ENCODE assay signal across 15 mouse cellular contexts in genomic region chr1:192347327-192347726, GRCm38 (mm10).
DNase-seq lines count a peak whose midpoint lies in the region.
"Had no signal": no experiment of that assay in that cellular context is flagged by ENCODE, and none has a peak within 500 bp of the region (broad histone marks: within the 10 kb centered on the region; RNA-seq: fewer than 3 reads in every experiment).

No protein-coding gene starts in this region.

- peak; percentile 3 for DNase-seq in kidney, adult 11 months
- no peak for DNase-seq in kidney, postnatal 10 days
- DNase-seq in left cerebral cortex, postnatal 4 days = peak; percentile 29
- DNase-seq in left cerebral cortex, postnatal 25 days (ENCODE audit: low spot score in 2 of 2) = no peak
- DNase-seq in cerebellum, postnatal 14 days = peak; percentile 44 to 46
- DNase-seq in ovary, postnatal 10 days (ENCODE audit: low spot score) = no peak
- DNase-seq in B cell, adult 2 months = no peak
- DNase-seq: gastrocnemius, adult 2 months; heart, adult 11 months; heart, postnatal 36 days; lung, adult 2 months; lung, postnatal 36 days; right cerebral cortex, postnatal 14 days; spleen, adult 18-20 months; thymus, postnatal 4 days had no signal

- intact Hi-C loops in left cerebral cortex, postnatal 4 days (cut with DNase I) = no loop called here
- intact Hi-C loops in left cerebral cortex, postnatal 25 days (cut with DNase I) = no loop called here

Comparison
In these comparisons a context has a peak if more than half of its experiments do, and no peak if none do; other contexts are left out.
1. DNase-seq: peak in kidney, adult 11 months (single experiment), left cerebral cortex, postnatal 4 days (single experiment) and cerebellum, postnatal 14 days (2 of 2); none in kidney, postnatal 10 days (single experiment), left cerebral cortex, postnatal 25 days (0 of 2), ovary, postnatal 10 days (single experiment) and B cell, adult 2 months (0 of 2).